Mouse (Mus musculus): Measurements from ENCODE around the gene Plcl1. TPM values are rescaled to one million over a fixed set of nuclear protein-coding genes. Genes with fewer than 3 reads are reported as not detected.

The Plcl1 gene
- total RNA-seq, 2 experiments from 2014 or later: 21.9 to 26.5 TPM

DNA sequence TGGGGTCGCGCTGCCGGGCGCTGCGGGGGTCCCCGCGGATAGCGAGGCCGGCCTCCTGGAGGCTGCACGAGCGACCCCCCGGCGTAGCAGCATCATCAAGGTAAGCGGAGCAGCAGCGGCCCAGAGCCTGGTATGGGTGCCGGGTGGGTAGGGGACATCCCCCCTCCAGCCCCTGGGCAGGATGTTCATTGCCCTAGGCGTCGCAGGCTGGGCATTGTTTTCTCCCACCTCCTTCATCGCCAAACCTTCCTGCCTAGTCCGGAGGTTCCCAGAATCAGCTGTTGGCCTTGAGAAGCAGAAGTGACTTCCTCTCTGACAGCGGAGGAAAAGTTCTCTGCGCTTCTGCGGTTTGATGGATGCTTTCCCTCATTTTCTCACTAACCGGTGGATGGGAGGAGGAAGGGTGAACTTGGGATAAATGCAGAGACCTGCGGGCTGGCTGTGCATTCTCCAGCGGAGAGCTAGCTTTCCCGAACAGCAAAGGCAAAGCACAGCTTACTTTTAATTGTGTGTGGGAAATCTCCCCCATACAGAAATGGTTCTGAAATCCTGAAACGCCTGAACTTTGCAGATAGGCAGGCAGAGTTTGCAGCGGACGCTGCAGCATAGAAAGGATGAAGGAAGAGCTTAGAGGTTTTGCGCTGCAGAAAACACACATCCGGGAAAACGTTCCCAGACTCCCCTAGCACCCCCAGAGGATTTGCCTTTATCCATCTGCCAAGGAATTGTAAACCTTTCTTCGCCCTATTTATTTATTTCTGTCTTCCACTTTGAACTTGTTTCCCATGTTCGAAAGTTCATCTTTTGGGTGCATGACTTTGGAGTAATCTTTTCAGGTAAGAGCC is 1.0 kb downstream of the Plcl1 start:
- intact Hi-C loops (cut with DNase I): loop anchor here (2.0 to 5.0 kb wide), 3 partner anchors 96 to 258 kb away; no protein-coding TSS in a partner anchor
- peak; percentile 23 to 28 for DNase-seq (ENCODE audit: extremely low spot score in 1 of 2, low spot score in 2 of 2)
- Histone ChIP-seq H3K27ac (peak overlapping the region; percentile 91), H3K4me3 (peak overlapping the region; percentile 90)
- no peak for TF ChIP-seq CTCF (IDR thresholded peaks at IDR 0.05)

DNA sequence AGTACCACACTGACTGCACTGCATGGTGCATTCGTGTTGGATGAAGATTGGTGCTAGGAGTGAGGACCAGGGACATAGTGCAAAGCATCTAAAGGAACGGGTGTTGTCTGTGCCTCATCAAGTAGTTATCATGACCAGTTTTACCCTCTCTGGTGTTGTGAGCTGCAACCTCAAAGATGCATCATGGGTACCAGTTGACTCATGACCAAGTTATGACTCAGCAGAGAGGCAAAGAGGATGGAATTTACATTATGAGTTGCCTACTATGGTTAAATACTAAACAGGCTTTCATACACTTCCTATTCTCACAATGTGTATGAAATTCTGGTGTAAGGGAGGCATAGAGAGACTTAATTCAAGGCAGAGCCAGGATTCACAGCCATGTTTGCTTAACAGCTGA is 4.9 kb downstream of the Plcl1 start:
- TF ChIP-seq CTCF (IDR thresholded peaks at IDR 0.05): no peak
- intact Hi-C loops (cut with DNase I): no loop called here

DNA sequence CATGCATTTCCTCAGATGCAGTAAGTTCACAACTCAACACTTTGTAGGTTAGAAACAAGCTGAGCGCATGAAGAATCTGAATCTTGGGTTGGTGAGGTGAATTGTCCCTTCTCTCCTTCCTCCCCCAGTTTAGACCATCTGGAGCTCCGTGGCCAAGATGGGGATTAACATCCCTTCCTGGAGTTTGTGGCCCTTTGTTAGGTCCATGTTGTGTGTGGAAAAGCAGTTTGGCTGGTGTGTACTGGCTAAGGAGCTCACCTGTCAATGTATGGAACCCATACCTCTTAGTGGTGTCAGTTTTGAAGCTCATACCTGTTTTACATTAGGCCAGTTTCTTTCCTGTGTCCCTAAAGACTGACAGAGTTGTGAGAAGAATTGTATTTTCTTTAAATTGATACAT is 5.4 kb downstream of the Plcl1 start:
- intact Hi-C loops (cut with DNase I): no loop called here
- DNase-seq (ENCODE audit: extremely low spot score in 1 of 2, low spot score in 2 of 2): no peak
- Histone ChIP-seq H3K4me3 (no peak overlapping the region), H3K27ac (no peak overlapping the region)
- no peak for TF ChIP-seq CTCF (IDR thresholded peaks at IDR 0.05)

More for the DNA sequence above, 4.9 kb downstream of the Plcl1 start:
- no peak for DNase-seq (ENCODE audit: extremely low spot score in 1 of 2, low spot score in 2 of 2)
- no peak overlapping the region for H3K27ac ChIP-seq
- no peak overlapping the region for H3K4me3 ChIP-seq

DNA sequence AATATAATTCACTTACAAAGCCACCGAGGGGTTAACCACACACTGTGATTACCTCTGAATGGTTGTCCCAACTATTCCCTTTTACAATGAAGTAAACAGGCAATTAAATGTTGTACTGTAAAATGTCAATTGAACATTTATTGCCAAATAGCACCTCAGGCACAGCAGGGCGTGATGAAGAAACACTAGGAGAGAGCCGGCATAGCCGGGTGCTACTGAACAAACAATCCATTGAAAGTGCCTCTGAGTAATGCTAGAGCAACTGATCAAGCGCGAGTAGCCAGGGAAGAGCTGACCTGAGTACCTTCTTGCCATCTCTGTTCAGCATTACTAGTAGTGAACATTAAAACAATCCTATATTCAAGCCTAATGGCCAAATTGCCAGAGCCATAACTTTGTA is 6.8 kb downstream of the Plcl1 start:
- no peak overlapping the region for H3K4me3 ChIP-seq
- TF ChIP-seq CTCF (IDR thresholded peaks at IDR 0.05): no peak
- DNase-seq (ENCODE audit: extremely low spot score in 1 of 2, low spot score in 2 of 2): no peak
- intact Hi-C loops (cut with DNase I): no loop called here
- no peak overlapping the region for H3K27ac ChIP-seq

DNA sequence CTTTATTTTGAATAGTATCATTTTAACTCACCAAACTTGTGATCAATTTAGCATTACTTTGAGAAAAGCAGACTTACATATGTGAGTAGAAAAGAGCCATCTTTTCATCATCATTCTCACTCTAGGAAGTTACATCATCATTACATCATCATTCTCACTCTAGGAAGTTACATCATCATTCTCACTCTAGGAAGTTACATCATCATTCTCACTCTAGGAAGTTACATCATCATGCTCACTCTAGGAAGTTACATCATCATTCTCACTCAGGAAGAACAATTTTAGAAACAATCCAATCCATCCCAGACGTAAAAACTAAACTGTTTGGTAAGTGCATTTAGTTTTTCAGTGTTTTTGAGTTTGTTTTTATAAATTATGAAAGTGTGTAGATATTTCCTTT is 7.8 kb downstream of the Plcl1 start:
- TF ChIP-seq CTCF (IDR thresholded peaks at IDR 0.05): no peak
- Histone ChIP-seq H3K27ac (no peak overlapping the region), H3K4me3 (no peak overlapping the region)
- intact Hi-C loops (cut with DNase I): no loop called here
- no peak for DNase-seq (ENCODE audit: extremely low spot score in 1 of 2, low spot score in 2 of 2)

DNA sequence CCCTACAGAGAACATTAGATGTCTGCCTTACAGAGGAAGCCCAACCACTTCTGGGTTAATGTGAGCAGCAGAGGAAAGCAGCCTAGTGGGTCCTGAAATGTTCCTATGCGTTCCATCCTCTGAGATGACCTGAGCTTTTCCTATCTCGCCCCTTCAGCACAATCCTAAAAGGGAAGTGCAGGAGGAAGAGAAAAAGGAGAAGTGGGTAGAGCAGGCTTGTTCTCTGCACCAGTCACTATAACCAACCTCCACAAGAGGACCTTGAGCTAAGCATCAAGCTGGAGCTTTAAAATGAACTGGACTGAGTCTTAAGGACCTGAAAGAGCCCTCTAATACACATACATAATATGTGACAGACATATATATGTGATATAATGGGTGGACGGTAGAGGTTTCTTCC is 13.2 kb downstream of the Plcl1 start:
- no peak for DNase-seq (ENCODE audit: extremely low spot score in 1 of 2, low spot score in 2 of 2)
- no peak overlapping the region for H3K4me3 ChIP-seq
- intact Hi-C loops (cut with DNase I): no loop called here
- no peak for TF ChIP-seq CTCF (IDR thresholded peaks at IDR 0.05)
- no peak overlapping the region for H3K27ac ChIP-seq

DNA sequence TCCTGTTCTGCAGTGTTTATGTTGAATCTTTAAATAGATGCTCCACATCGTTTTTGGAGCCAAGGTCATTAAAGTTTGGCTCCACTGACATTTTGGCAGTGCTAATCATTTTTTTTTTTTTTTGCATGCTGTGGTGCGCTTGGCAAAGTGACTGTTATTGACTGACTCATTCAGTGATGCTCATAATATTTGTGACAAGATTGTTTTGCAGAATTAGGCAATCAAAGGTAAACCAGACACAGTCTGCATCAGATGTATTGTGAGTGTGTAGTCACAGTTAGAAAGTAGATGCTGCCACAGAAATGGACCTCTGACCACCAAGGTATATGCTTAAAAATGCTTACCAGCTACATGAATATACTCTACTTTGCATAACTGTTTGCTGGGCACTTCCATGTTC is 21.9 kb downstream of the Plcl1 start:
- no peak overlapping the region for H3K4me3 ChIP-seq
- no peak for DNase-seq (ENCODE audit: extremely low spot score in 1 of 2, low spot score in 2 of 2)

DNA sequence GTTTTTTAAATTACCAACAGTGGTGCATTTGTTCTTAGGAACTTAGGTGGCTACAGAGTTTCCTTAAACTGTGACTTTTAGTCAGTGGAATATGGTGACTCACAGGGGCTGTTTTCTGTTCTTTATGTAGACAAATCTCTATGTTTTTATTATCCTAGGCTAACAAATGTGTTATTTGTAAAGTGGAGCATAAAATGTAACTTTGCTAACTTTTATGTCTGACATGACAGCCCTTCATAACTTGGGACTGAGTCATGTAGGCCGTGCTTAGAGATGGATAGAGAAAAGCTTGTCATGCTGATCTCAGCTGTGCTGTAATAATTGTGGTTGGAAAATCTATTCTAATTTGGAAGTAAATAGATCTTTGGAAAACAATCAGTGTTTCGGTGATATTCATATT is 23.3 kb downstream of the Plcl1 start:
- no peak for TF ChIP-seq CTCF (IDR thresholded peaks at IDR 0.05)
- Histone ChIP-seq H3K27ac (no peak overlapping the region), H3K4me3 (no peak overlapping the region)
- intact Hi-C loops (cut with DNase I): no loop called here
- DNase-seq (ENCODE audit: extremely low spot score in 1 of 2, low spot score in 2 of 2): no peak

More for the DNA sequence above, 21.9 kb downstream of the Plcl1 start:
- intact Hi-C loops (cut with DNase I): no loop called here
- no peak for TF ChIP-seq CTCF (IDR thresholded peaks at IDR 0.05)
- H3K27ac ChIP-seq: no peak overlapping the region

DNA sequence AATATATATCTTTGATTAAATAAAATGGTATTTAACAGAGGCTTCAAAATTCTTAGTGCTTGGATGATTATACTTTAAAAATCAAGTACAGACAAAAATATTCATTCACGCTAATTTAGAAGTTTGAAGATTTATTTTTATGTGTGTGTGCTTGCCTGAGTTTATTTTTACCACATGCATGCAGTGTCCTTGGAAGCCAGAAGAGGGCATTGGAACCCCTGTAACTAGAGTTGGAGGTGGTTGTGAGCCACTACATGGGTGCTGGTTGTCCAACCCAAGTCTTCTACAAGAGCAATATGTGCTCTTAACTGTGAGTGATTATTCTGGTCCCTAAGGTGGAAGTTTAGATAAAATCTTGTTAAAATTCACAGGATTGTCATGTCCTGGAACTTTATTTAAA is 24.0 kb downstream of the Plcl1 start:
- no peak overlapping the region for H3K4me3 ChIP-seq
- no peak for DNase-seq (ENCODE audit: extremely low spot score in 1 of 2, low spot score in 2 of 2)

DNA sequence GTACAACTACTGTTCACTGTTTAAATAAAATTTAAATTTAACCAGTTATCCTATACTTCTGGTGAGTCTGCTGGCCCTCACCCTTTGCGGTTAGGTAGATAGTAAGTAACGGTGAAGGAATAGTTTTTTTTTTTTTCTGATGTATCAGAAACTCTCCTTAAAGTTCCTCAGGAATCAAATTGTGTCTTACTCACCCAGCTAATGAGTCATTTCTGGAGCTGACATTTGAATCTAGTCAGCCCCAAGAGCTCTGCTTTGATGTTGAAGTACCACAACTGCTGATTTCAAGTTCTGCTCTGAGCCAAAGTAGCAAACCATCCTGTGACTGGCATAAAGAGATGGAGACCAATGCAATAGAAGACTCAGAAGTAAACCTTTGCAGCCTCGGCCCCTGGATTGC is 24.9 kb downstream of the Plcl1 start:
- H3K4me3 ChIP-seq: no peak overlapping the region
- intact Hi-C loops (cut with DNase I): no loop called here
- no peak for TF ChIP-seq CTCF (IDR thresholded peaks at IDR 0.05)
- H3K27ac ChIP-seq: no peak overlapping the region
- DNase-seq (ENCODE audit: extremely low spot score in 1 of 2, low spot score in 2 of 2): no peak

More for the DNA sequence above, 24.0 kb downstream of the Plcl1 start:
- H3K27ac ChIP-seq: no peak overlapping the region
- TF ChIP-seq CTCF (IDR thresholded peaks at IDR 0.05): peak; percentile 17
- intact Hi-C loops (cut with DNase I): no loop called here

DNA sequence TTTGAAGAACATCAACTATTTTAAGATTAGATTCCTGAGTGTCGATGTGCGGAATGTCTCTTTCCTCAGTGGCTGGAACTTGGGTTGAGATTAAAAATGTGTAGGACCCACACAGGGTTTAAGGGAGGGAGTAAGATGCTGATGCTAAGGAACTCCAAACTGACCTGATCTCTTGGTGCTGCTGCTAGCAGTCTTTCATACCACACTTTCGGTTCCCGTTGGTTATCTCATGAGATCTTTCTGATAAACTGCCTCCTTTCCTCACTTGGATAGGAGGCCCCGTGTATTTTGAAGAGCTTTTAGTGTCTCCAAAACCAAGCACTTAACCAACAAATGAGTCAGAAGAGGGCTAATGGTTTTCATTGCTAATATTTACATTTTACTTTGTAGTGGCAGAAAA is 30.9 kb downstream of the Plcl1 start:
- H3K4me3 ChIP-seq: no peak overlapping the region
- H3K27ac ChIP-seq: no peak overlapping the region
- TF ChIP-seq CTCF (IDR thresholded peaks at IDR 0.05): no peak
- intact Hi-C loops (cut with DNase I): no loop called here
- no peak for DNase-seq (ENCODE audit: extremely low spot score in 1 of 2, low spot score in 2 of 2)

DNA sequence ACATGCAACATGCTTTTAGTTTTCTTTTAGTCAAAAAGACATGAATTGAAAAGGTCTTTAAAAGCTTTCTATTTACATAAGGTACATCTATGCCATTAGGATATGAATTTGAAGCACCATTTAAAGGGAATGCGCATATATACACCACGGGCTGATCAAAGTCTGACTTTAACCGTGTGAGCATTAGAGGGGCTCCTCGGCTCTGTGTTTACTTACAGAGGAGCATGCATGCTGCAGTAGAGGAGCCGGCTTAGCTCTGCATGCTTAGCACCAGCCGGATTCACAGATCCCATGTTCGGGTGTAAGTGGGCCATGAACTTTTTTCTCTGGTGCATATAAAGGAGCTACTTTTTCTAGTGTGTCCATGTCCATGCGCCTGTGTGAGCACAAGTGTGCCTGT is 31.4 kb downstream of the Plcl1 start:
- DNase-seq (ENCODE audit: extremely low spot score in 1 of 2, low spot score in 2 of 2): no peak
- intact Hi-C loops (cut with DNase I): no loop called here
- Histone ChIP-seq H3K27ac (no peak overlapping the region), H3K4me3 (no peak overlapping the region)
- TF ChIP-seq CTCF (IDR thresholded peaks at IDR 0.05): no peak

DNA sequence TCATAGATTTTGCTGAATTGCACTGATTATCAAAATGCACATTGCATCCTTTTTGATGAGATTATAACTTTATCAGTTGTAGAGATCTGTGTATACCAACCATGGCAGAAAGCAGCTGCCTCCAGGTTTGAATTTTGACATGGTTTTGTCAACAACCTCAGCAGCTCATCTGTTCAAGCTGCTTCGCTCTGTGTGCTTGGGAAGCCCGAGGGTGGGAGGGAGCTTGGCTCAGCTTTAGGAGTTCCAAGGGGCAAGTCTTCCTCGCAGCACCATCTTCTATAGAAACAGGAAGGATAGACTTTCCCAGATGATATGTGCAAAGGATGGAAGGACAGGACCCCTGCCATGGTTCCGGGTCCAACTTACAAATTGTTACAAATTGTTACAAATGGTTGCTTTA is 32.9 kb downstream of the Plcl1 start:
- H3K27ac ChIP-seq: no peak overlapping the region

More for the DNA sequence above, 32.9 kb downstream of the Plcl1 start:
- H3K4me3 ChIP-seq: no peak overlapping the region
- TF ChIP-seq CTCF (IDR thresholded peaks at IDR 0.05): no peak
- no peak for DNase-seq (ENCODE audit: extremely low spot score in 1 of 2, low spot score in 2 of 2)
- intact Hi-C loops (cut with DNase I): no loop called here

Measured in left cerebral cortex, adult 2 months (tissue).